Mouse (Mus musculus): Measurements from ENCODE around the gene Gm17387.

DNA sequence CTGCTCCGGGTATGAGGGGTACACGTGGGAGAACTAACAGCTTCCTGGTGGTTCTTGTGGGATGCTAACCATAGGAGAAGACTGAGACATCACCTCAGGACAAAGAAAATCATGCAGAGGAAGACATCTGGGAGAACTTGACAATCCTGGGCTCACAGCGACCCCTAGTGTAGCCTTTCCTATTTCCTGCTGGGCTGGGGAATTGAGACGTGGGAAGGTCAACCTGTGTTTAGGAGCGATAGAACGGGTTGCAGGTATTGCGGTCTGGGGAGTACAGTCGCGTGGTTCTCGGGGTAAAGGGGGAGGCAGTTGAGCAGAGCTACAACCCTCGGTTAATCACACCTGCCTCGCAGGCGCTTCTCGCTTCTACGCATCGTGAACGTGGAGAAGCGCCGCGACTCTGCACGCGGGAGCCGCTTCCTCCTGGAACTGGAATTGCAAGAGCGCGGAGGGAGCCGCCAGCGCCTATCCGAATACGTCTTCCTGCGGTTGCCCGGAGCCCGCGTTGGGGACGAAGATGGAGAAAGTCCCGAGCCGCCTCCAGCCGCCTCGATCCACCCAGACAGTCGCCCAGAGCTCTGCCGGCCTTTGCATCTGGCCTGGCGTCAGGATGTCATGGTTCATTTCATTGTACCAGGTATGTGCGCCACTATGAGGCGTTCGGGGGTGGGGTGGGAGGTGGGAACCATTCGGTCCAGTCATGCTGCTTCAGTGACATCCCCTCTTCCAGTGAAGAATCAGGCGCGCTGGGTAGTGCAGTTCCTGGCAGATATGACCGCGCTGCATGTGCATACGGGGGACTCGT is 41.3 kb downstream of the Gm17387 start:
- TF ChIP-seq CTCF (IDR thresholded peaks at IDR 0.05; ENCODE audit: insufficient read depth, low read depth, low read length) (peak; percentile 41), POLR2A (IDR thresholded peaks at IDR 0.05; ENCODE audit: insufficient read depth, low read depth, low read length) (peak; percentile 46; the same call in 1 of the 2 replicates)

All from olfactory bulb, adult 2 months (tissue).